Comparison of ENCODE assay signal across 9 mouse cellular contexts in the genomic region with DNA sequence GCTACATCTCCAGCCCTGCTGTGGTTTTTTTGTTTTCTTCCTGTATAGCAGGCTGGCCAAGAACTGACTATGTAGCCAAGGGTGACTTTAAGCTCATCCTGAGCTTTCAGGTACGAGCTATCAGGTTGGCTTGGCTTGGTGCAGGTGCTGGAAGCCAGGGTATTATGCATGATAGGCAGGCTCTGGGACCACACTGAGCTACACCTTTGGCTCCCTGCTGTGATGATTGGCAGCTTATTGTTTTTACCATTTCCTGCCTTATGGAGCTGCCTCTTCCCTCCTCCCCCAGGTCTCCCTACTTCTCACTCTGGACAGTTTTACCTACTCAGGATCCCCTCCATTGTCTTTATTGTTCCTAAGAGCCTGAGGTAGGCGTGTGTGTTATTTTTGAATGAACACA. TPM values are rescaled to one million over a fixed set of nuclear protein-coding genes. Genes with fewer than 3 reads are reported as not detected.
A peak's percentile ranks its signal among the peaks of the same experiment; 100 is the strongest.
DNase-seq lines count a peak whose midpoint lies in the region; ATAC-seq and TF ChIP-seq lines count a peak whose summit lies in the region.
"Had no signal": no experiment of that assay in that cellular context is flagged by ENCODE, and none has a peak within 500 bp of the region (broad histone marks: within the 10 kb centered on the region; RNA-seq: fewer than 3 reads in every experiment).

No protein-coding gene starts in this region.

- H3K79me2 ChIP-seq in myocyte (ENCODE audit: control insufficient read depth, insufficient read depth) = peaks cover 63% of the 10 kb centered on the region

- H3ac ChIP-seq in myocyte (ENCODE audit: control insufficient read depth, insufficient read length) = no peak overlapping the region

- TF ChIP-seq CTCF in left cerebral cortex, adult 2 months (IDR thresholded peaks at IDR 0.05) = no peak

- H3K4me3 ChIP-seq in left cerebral cortex, adult 2 months = peak overlapping the region; percentile 93
- H3K4me3 ChIP-seq in embryonic facial prominence, embryonic 12.5 days = peak overlapping the region; percentile 85; the same call in 1 of the 2 replicates
- H3K4me3 ChIP-seq in intestine, embryonic 14.5 days (ENCODE audit: low read depth, low read length) = peak overlapping the region; percentile 95
- peak overlapping the region; percentile 78 for H3K4me3 ChIP-seq in myocyte

- intact Hi-C loops in left cerebral cortex, adult 2 months (cut with DNase I) = loop anchor here (5.0 kb wide), 1 partner anchor 172 kb away; no protein-coding TSS in a partner anchor
- intact Hi-C loops in left cerebral cortex, postnatal 36 days (cut with DNase I) = no loop called here

- DNase-seq in left cerebral cortex, adult 2 months (ENCODE audit: extremely low spot score in 1 of 2, low spot score in 2 of 2) = no peak
- no peak for DNase-seq in left cerebral cortex, postnatal 36 days (ENCODE audit: low spot score in 2 of 2)
- DNase-seq in intestine, embryonic 14.5 days (ENCODE audit: low spot score) = no peak
- no peak for DNase-seq in right cerebral cortex, adult 18-20 months
- no peak for DNase-seq in adipocyte (ENCODE audit: low spot score)
- no peak for DNase-seq in gastrocnemius, adult 18-20 months (ENCODE audit: low spot score)
- DNase-seq: adrenal gland, postnatal 25 days had no signal

- H3K27ac ChIP-seq in left cerebral cortex, adult 2 months = no peak overlapping the region
- no peak overlapping the region for H3K27ac ChIP-seq in embryonic facial prominence, embryonic 12.5 days
- H3K27ac ChIP-seq in intestine, embryonic 14.5 days (ENCODE audit: low read depth) = no peak overlapping the region

- WGBS in embryonic facial prominence, embryonic 12.5 days = 79% methylated on average over 2 of the region's 2 CpGs
- 73% methylated on average over 2 of the region's 2 CpGs for WGBS in intestine, embryonic 14.5 days

- no peaks in the 10 kb centered on the region for H3K9me3 ChIP-seq in embryonic facial prominence, embryonic 12.5 days
- H3K9me3 ChIP-seq in intestine, embryonic 14.5 days (ENCODE audit: control insufficient read depth, low read length) = no peaks in the 10 kb centered on the region

- peaks cover 18% of the 10 kb centered on the region for H3K4me1 ChIP-seq in embryonic facial prominence, embryonic 12.5 days
- peaks cover 9% of the 10 kb centered on the region for H3K4me1 ChIP-seq in intestine, embryonic 14.5 days (replicated peaks; ENCODE audit: control insufficient read depth, insufficient read depth, low read length)

- peak overlapping the region; percentile 19; the same call in 1 of the 2 replicates for H3K9ac ChIP-seq in embryonic facial prominence, embryonic 12.5 days
- H3K9ac ChIP-seq in intestine, embryonic 14.5 days (ENCODE audit: low read length) = no peak overlapping the region

- no peak for ATAC-seq in embryonic facial prominence, embryonic 12.5 days (ENCODE audit: insufficient number of reproducible peaks, insufficient read depth, low FRiP score, low TSS enrichment)
- ATAC-seq in intestine, embryonic 14.5 days (replicated peaks; ENCODE audit: low FRiP score, low TSS enrichment, low read depth) = no peak

- H3K36me3 ChIP-seq in embryonic facial prominence, embryonic 12.5 days = peaks cover 28% of the 10 kb centered on the region
- H3K36me3 ChIP-seq in intestine, embryonic 14.5 days (ENCODE audit: control insufficient read depth, insufficient read depth, low read length) = peaks cover 37% of the 10 kb centered on the region
- H3K36me3 ChIP-seq in myocyte (ENCODE audit: control insufficient read depth, insufficient read depth) = peaks cover 38% of the 10 kb centered on the region

- no peaks in the 10 kb centered on the region for H3K27me3 ChIP-seq in embryonic facial prominence, embryonic 12.5 days
- no peaks in the 10 kb centered on the region for H3K27me3 ChIP-seq in intestine, embryonic 14.5 days (replicated peaks; ENCODE audit: control insufficient read depth, insufficient read depth, low read length)
- no peaks in the 10 kb centered on the region for H3K27me3 ChIP-seq in myocyte (ENCODE audit: control insufficient read depth, insufficient read depth, insufficient read length)

- no peak for TF ChIP-seq POLR2A in myocyte (IDR thresholded peaks at IDR 0.05; ENCODE audit: insufficient read length, low read depth)

- H3K4me2 ChIP-seq in embryonic facial prominence, embryonic 12.5 days (replicated peaks) = peak overlapping the region; percentile 87
- peak overlapping the region; percentile 73 for H3K4me2 ChIP-seq in intestine, embryonic 14.5 days (ENCODE audit: low read length)
- peak overlapping the region; percentile 80 for H3K4me2 ChIP-seq in myocyte (ENCODE audit: low read depth)

TF ChIP-seq in myocyte, 11 proteins besides CTCF, POLR2A, EP300 and RAD21:
- TF ChIP-seq SRF (IDR thresholded peaks at IDR 0.05; ENCODE audit: control insufficient read depth, insufficient read length, low read depth) (no peak), MYOG (IDR thresholded peaks at IDR 0.05; ENCODE audit: control insufficient read depth in 1 of 3, insufficient read depth in 1 of 3, insufficient read length in 2 of 3, low read depth in 2 of 3) (no peak), MYOD1 (IDR thresholded peaks at IDR 0.05; ENCODE audit: control insufficient read depth in 1 of 3, insufficient read length in 2 of 3, low read depth in 2 of 3) (no peak), USF1 (IDR thresholded peaks at IDR 0.05; ENCODE audit: low read depth) (no peak), REST (IDR thresholded peaks at IDR 0.05; ENCODE audit: insufficient read depth, insufficient read length) (no peak), E2F4 (IDR thresholded peaks at IDR 0.05; ENCODE audit: insufficient read depth) (no peak), CEBPB (IDR thresholded peaks at IDR 0.05; ENCODE audit: insufficient read depth, poor library complexity, severe bottlenecking) (no peak), TCF3 (IDR thresholded peaks at IDR 0.05; ENCODE audit: insufficient read length, low read depth) (no peak), MAX (IDR thresholded peaks at IDR 0.05; ENCODE audit: low read depth) (no peak), TCF12 (IDR thresholded peaks at IDR 0.05; ENCODE audit: insufficient read depth, poor library complexity, severe bottlenecking) (no peak), POLR2AphosphoS2 (IDR thresholded peaks at IDR 0.05; ENCODE audit: insufficient read length, low read depth) (no peak)

RNA-seq across cellular contexts. Expression of a gene that starts 1.0 kb away (rescaled TPM):
- not detected for total RNA-seq in left cerebral cortex, adult 2 months (2021)
- total RNA-seq in left cerebral cortex, postnatal 36 days (2021) = not detected
- 0.47 TPM in 1 of 2 replicates, not detected in the other for polyA plus RNA-seq in embryonic facial prominence, embryonic 12.5 days (2016; fragmentation: Nextera tagmentation; extraction: Ambion mirVana)
- polyA plus RNA-seq in intestine, embryonic 14.5 days (2014; fragmentation: Nextera tagmentation; extraction: Ambion mirVana) = 0.48 TPM in 1 of 2 replicates, not detected in the other
- not detected for polyA plus RNA-seq in myocyte (2012; fragmentation: generic; extraction: Trizol)
- not detected for total RNA-seq in gastrocnemius, adult 18-20 months (2021)
- total RNA-seq: adrenal gland, postnatal 25 days had no signal

RNA-seq across cellular contexts. Expression of a gene that starts 1.6 kb away (rescaled TPM):
- 10 to 100 TPM; 55.3 to 61.5 TPM for total RNA-seq in left cerebral cortex, adult 2 months (2021)
- 10 to 100 TPM; 62.1 to 62.6 TPM for total RNA-seq in left cerebral cortex, postnatal 36 days (2021)
- 64.3 and 64.9 TPM in 2 replicates for polyA plus RNA-seq in embryonic facial prominence, embryonic 12.5 days (2016; fragmentation: Nextera tagmentation; extraction: Ambion mirVana)
- polyA plus RNA-seq in intestine, embryonic 14.5 days (2014; fragmentation: Nextera tagmentation; extraction: Ambion mirVana) = 50.6 and 51.9 TPM in 2 replicates
- polyA plus RNA-seq in myocyte (2012; fragmentation: generic; extraction: Trizol) = 46.1 TPM
- total RNA-seq in gastrocnemius, adult 18-20 months (2021) = 10 to 100 TPM; 18.7 to 23.1 TPM

RNA-seq across cellular contexts. Expression of a gene that starts 14.2 kb away (rescaled TPM):
- 10 to 100 TPM; 10.0 to 16.8 TPM for total RNA-seq in left cerebral cortex, adult 2 months (2021)
- 10 to 100 TPM in 1 of 2 experiments, 1 to 10 TPM in 1; 8.4 to 16.3 TPM for total RNA-seq in left cerebral cortex, postnatal 36 days (2021)
- 65.4 and 71.6 TPM in 2 replicates for polyA plus RNA-seq in embryonic facial prominence, embryonic 12.5 days (2016; fragmentation: Nextera tagmentation; extraction: Ambion mirVana)
- 86.5 and 97.8 TPM in 2 replicates for polyA plus RNA-seq in intestine, embryonic 14.5 days (2014; fragmentation: Nextera tagmentation; extraction: Ambion mirVana)
- polyA plus RNA-seq in myocyte (2012; fragmentation: generic; extraction: Trizol) = 33.1 TPM
- total RNA-seq in gastrocnemius, adult 18-20 months (2021) = 10 to 100 TPM; 17.9 to 19.5 TPM

RNA-seq across cellular contexts. Expression of a gene that starts 59.4 kb away (rescaled TPM):
- total RNA-seq in left cerebral cortex, adult 2 months (2021) = not detected
- total RNA-seq in left cerebral cortex, postnatal 36 days (2021) = not detected
- polyA plus RNA-seq in embryonic facial prominence, embryonic 12.5 days (2016; fragmentation: Nextera tagmentation; extraction: Ambion mirVana) = 0.08 and 0.17 TPM in 2 replicates
- polyA plus RNA-seq in intestine, embryonic 14.5 days (2014; fragmentation: Nextera tagmentation; extraction: Ambion mirVana) = 0.19 TPM in 1 of 2 replicates, not detected in the other
- polyA plus RNA-seq in myocyte (2012; fragmentation: generic; extraction: Trizol) = not detected
- total RNA-seq in gastrocnemius, adult 18-20 months (2021) = not detected
- total RNA-seq: adrenal gland, postnatal 25 days had no signal
